Mouse (Mus musculus) ES-E14 (cell line): Measurements from ENCODE around the gene Gm11562.

Experiments
- CHD2 ChIP-seq: IDR thresholded peaks from 2 replicates; pipeline ENCODE4 v1.6.1; 2014; ENCODE audit warnings: mild to moderate bottlenecking, low read depth, low read length, inconsistent platforms
- MAFK ChIP-seq: IDR thresholded peaks from 2 replicates; pipeline ENCODE4 v1.6.1; 2014; ENCODE audit warnings: mild to moderate bottlenecking, low read depth, low read length, inconsistent platforms; ENCODE audit not compliant: insufficient read depth
- ZC3H11A ChIP-seq: IDR thresholded peaks from 2 replicates; pipeline ENCODE4 v1.6.1; 2012; ENCODE audit warnings: low read depth, mild to moderate bottlenecking, inconsistent platforms, low read length, borderline replicate concordance

GRCm38 (mm10) chr11:99650136-99650535 is 29.9 kb upstream of the Gm11562 start, which contains the start of gene Gm11555:
- no peak for TF ChIP-seq ZC3H11A
- TF ChIP-seq CHD2: no peak
- no peak for TF ChIP-seq MAFK
